Mouse (Mus musculus) left cerebral cortex, adult 11 months (tissue): ENCODE measurements around the gene Ubp1.

ENCODE experiments used
- DNase-seq: peaks from one replicate; pipeline ENCODE4 v3.0.0; 2022; ENCODE audit warnings: low spot score

The Ubp1 gene

DNA sequence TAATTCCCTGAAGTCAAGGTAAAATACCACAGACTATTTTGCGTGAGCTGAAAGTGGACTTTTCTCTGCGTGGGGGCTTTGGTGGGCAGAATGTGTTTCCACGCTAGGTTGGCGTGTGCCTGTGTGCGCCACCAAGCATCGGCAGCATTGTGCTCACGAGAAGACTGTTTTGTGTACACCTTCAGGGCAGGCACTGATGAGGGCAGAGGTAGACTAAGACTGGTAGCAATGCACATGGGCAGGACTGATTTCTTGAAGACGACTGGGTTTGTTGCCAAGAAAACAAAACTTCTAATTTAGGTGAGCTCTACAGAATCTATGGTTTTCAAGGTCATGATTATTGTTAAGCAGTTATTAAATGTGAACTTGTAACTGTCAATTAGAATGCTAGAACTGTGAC lies 38.7 kb downstream of the Ubp1 start:
- DNase-seq: no peak

DNA sequence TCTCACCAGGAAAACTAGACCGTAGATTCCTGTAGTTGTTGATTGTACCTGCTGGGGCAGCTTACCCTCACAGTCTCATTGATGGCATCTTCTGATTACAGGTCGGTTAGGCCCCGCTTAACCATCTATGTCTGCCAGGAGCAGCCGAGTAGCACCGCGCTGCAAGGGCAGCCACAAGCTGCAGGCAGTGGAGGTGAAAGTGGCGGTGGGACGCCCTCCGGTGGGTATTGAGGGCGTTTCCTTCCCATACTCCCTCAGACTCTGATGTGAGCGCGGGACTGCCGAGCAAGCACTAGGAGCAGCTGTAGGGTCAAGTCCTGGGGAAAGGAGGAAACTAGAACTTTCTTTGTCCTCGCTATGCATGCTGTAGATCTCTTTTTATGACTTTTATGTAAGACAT lies 39.3 kb downstream of the Ubp1 start:
- no peak for DNase-seq

DNA sequence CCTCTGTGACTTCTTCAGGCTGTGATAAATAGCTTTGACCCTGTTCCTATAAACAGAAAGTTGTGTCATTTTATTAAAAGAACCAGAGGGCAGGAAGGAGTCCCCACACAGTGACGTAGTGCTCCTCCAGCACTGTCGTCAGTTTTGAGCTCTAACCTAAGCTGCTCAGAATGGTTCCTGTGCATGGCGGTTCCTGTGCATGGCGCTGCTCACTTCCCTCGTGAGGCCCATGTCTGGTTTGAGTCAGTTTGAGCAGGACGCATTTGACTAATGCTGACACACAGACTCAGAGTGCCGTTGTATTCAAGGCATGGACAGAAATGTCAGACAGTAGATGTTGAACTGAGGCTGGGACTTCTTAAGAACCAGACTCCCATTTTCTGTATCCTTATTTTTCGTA lies 40.9 kb downstream of the Ubp1 start:
- no peak for DNase-seq

DNA sequence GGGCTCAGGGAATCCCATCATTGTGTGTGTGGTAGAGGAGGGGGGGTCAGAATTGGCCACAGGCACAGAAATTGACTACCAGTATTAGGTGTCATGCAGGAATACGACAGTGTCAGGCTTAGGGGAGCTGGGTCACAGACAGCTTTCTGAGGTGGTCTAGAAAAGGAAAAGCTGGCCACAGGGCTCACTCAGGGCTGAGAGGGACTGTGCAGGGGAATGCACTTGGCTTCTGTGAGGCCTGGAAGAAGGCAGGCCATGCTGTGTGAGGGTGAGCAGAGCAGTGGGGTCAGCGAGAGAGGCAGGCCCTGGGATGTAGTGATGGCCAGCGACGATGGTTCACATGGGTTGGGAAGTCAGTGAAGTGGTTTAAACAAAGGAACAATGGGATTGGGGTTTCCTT lies 43.1 kb downstream of the Ubp1 start:
- DNase-seq: no peak

DNA sequence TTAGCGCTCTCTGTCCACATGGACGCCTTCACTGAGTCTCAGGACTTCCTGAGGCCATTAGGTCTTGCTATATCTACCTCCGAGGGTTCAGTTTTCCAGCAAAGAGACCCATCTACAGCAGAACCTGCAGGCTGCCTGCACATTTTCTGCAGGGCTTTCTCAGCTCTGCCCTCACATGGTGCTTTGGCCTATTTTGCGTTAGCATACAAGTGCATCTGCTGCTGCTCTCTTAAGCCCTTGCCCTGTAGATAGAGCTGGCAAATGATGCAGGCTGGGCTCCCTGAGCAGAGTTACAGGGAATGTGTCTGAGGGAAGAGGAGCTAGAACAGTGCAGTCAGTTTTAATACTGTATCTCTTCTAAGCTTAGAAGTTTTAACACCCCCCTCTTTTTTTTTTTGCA lies 44.2 kb downstream of the Ubp1 start:
- DNase-seq: no peak

DNA sequence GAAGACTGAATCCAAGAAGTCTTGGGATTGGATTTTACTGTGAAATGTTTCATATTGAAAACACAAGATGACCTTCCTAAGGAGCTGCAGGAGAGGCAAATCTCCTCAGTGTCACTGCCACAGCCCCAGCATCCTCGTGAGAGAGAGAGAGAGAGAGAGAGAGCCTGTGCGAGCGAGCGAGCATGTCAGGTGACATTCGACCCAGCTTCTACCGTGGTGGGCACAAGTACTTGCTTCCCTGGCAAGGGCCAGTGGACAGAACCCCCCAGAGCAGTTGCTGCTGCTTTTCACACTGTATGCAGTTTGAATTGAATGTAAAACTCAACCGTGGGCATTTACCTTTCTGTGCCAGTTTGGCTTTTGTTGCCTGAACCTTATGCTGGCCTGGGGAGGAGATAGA lies 44.7 kb downstream of the Ubp1 start:
- no peak for DNase-seq

DNA sequence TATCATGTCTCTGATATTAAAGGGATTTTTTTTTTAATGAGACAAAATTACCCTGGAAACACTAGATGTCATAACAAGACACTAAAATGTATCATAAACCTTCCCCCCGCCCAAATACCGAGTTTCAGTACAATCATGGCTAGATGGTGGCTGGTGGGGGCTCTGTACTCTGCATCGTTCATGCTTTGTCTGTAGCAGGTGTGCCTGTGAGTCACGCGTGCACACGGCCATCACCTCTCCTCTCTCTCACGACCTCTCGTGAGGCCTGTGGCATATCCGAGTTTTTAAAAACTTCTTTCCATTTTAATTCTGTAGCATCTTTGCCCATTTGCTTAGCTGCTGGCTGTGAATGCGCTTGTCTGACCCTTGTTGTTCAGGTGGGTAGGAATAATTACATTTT lies 45.5 kb downstream of the Ubp1 start:
- no peak for DNase-seq

DNA sequence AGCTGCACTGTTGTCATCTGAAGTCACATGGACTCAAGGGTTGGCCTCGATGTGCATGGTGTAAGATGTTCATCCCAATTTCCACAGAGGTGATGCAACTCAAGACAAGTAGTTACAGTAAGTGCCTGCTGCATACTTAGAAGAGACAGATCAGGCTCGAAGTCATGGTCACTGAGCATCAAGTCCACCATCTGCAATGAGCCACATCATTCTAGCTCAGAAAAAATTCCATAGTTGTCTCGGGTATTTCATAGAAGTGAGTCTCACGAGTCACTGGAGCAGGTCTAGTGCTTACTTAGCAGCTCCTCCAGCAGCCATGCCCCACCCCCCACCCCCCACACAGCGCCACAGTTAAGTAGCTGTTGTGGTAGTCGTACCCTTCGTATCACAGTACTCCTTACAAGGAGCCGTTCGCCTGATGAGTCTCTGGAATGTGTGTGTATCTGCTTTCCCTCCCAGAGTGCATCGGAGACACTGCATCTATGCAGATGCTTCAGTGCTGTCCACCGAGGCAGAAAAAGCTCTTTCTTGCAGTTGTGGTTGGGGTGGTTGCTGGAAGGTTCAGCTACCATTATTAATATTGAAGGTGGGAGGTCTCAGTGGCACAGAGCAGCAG lies 46.6 kb downstream of the Ubp1 start:
- no peak for DNase-seq

DNA sequence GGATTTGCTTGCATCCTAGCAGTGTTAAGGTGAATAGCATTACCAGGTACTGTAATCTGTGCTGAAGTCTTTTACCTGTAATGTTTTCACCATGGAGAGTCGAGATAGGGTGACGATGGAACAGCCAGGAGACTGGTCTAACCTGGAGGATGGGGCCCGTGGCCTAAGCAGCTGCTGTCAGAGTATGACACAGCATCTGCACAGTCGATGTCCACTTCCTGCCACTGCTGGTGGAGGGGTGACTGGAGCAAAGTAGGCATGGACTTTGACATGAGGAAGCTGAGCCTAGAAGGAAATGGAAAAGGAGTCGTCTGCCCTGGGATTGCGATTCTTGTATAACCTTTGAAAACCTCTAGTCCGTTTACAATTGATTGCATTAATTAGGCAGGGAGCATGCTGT lies 47.9 kb downstream of the Ubp1 start:
- no peak for DNase-seq

DNA sequence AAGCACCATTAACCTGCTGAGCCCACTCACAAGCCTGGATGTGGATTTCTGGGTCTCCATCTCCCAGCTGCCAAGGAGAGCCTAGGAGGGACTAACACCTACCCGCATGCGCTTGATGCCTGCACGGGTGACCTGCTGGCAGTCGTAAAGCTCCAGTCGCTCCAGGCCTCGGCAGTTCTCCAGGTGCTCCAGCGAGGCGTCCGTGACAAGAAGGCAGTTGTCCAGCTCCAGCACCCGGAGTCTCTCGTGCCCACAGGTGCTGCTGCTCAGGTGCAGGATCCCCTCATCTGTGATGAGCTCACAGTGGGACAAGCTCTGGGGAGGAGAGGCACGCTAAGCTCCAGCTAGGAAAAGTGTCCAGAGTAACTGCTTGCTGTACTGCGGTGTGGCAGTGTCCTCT lies 48.6 kb downstream of the Ubp1 start:
- DNase-seq: no peak

DNA sequence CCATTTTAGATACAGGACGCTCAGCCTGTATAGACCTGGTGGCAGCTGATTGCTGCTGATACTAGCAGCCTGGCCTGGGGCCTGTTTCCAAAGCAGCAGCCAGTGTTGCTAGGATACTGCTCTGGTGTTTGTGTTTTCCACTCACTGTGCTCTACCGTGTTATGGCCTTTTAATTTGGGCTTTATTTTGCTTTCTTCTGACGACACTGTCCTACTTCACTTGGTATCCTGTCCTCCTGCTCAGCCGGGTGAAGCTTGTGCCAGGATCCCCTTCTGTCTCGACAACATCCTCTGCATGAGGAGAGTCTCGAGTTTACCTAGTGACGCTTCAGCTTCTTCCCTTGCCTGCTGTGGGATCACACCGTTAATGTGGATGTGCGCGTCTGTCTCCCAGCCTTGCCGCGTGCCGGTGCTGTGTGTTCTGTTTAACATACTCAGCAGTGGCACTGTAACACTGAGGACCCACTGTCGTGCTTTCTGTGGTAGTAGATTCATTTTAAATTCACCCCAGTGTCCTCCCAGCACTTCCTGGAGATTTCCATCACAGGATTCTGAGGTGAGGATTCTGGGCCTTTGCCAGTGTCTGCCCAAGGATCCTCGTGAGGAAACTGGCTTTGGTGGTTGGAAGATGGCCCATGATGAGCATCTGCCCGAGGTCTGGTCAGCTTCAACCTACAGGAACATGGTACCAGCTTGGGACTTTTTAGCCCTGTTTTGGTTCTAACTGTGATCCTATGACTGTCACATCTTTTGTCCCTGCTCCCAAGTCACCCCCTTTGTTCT lies 50.6 kb downstream of the Ubp1 start:
- no peak for DNase-seq

DNA sequence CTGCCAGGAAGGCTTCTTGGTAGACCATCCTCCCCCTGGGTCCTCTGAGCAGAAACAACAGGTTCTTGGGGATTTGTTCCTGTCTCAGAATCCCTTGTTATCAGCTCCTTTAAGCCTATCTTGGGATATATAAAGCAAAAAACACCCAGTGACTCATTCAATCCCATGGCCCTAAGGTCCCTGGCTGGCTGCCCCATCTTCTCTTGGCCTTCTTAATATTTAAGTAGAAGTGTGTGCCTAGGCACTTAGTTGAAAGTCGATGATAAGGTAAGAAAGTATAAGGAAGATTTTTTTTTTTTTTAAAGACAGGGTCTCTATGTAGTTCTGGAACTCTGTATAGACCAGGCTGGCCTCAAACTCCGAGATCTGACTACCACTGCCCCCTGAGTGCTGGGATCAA lies 51.7 kb downstream of the Ubp1 start:
- no peak for DNase-seq

DNA sequence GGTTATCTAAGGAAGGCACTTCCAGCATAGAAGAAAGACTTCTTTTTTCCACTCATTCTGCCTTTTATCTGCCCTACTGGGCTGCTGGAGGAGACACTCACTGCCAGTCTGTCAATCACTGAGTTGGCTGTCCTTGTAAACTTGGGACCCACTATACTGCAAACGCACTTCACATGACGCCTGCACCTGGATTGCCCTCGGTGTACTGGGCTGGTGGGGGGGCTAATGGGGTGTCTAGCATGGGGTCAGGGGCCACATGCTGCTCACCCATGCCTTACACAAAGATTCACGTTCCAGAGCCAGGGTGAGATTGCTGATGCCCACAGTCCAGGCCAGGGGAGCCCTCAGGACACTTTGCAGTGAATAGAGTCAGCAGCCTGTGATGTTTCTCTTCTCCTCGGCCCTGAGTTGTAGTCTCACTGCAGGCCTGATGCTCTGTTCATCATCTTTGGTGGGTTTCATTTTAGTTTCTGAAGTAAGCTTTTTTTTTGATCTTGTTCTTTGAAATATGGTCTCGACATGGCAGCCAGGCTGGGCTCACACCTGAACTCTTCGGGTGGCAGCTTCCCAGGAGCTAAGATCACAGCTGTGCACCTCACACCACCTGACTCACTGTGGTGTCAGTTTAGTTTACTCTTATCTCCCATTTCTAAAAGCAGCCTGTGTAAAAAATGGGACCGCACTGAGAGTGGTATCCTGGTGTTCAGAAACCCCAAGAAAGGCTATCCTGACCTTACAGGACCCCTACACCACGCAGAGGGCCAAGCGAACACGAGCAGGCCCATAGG lies 52.3 kb downstream of the Ubp1 start:
- no peak for DNase-seq

DNA sequence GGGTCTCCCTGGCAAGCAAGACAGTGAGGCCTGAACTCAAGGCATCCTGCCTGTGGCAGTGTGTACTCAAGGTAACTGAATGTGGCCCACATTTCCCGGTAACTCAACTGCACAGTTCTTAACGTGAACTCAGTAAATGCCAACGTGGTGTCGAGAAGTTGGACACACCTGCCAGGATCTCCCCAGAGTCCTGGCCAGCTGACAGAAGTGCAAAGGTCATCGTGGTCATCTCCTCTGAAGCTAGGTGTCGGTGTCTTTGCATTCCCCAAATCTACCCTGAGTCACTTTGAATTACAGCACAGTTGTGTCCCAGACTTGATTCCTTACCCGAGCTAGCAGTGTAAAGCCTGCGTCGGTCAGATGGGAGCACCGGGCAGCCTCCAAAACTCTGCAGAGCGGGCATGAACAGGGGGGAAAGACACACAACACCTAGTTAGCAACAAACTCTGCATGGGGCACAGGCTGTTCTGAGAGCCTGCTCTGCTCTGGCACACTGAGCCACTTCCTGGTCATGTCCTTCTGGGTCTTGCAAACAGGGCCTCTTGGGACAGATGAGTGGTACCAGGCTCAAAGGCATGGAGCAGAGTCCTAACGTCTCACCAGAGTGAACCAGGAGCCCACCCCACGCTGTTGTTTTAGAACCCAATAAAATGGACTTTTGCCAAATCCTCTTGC lies 54.3 kb downstream of the Ubp1 start:
- DNase-seq: no peak

DNA sequence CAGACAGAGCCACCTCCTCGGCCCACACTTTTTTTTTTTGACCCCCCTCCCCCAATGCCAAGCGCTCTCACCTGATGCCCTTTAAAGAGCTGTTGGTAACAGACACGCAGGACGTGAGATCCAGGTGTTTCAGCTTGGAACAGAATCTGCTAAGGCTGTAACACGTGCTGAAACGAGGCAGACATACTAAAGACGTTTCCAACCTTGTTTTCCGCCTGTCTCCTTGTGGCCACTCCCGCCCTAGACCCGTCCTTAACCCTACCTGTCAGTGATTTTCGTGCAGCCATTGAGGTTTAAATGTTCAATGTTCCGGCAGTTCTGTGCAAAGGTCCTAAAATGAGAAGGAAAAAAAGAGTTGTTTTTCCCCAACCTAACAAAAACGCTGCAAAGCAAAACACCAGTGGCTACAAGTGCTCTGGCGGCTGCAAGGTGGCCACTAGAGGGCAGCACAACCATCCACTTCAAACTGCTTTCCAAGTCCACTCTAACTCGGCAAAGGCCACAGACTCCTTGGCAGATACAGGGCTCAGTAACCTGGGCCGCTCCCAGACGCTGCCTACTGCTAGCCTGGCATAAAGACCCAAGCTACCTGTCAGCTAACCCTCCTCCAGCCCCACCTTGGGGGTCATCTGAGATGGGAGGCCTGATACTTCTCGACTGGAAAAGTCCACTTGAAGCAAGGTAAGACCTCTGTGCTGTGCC lies 60.0 kb downstream of the Ubp1 start:
- DNase-seq: peak; percentile 56

DNA sequence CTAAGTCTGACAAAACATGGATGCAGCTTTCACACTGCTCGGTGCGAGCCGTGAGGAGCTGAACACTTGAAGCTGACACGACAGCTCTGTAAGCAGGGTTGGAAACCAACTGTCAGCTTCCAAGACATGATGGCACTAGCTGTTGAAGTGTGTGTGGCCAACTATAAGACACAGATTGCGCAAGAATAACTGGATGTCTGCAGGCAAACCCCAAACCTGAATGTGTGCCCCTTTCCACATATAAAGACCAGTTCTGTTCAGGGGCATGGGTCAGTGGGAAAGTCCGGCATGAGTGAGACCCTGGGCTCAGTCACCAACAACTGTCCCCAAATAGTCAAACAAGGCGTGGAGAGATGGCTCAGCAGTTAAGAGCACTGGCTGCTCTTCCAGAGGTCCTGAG lies 62.1 kb downstream of the Ubp1 start:
- DNase-seq: no peak

DNA sequence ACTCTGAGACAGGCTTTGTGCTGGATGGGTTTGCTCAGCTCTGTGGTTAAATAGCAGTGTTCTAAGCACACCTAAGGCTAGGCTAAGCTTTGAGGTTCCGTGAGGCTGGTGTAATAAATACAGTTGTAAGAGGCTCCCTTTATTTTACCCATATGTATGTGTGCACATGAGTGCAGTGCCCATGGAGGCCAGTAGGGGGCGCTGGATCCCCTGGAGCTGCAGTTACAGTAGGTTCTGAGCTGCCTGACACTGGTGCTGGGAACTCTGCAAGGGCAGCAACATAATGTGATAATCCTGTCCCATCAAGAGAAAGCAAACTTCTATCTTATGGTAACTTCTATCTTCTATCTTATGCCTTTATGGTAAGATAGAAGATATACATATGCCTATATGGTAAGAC lies 67.6 kb downstream of the Ubp1 start:
- DNase-seq: no peak

DNA sequence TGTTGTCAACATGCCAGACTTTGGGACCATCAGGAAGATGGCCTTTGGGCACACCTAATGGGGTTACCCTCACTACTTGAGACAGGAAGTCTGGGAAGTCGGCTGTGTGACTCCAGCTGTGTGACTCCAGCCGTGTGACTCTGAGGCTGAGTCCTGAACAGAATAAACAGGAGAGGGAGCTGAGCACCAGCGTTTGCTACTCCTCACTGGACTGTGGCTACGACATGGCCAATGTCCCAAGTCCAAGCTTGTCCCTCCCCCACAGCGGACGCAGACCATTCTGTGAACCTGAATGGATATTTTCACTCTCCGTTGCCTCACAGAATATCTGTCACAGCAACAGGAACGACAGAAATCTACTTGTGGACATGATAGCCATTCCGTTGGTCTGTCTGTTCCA lies 76.1 kb downstream of the Ubp1 start:
- no peak for DNase-seq

DNA sequence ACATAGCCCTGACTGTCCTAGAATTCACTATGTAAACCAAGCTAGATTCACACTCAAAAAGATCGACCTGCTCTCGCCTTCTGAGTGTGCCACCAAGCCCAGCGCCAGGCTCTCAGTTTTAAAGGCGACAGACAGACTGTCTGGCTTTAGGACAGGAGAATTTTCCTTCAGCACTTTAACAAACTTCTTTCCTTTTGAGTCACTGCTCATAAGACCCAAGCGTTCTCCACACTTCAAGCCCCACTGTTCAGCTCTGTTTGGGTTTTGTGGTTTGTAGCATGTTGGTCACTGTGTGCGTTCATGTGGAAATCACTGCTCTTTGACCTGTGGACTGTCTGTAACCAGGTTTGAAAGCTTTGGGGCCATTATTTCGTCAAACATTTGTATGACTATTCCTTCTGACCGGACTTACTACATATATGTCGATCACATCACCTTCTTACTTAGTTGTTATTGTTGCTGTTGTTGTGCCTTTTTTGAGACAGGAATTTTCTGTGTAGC lies 77.2 kb downstream of the Ubp1 start:
- DNase-seq: no peak

DNA sequence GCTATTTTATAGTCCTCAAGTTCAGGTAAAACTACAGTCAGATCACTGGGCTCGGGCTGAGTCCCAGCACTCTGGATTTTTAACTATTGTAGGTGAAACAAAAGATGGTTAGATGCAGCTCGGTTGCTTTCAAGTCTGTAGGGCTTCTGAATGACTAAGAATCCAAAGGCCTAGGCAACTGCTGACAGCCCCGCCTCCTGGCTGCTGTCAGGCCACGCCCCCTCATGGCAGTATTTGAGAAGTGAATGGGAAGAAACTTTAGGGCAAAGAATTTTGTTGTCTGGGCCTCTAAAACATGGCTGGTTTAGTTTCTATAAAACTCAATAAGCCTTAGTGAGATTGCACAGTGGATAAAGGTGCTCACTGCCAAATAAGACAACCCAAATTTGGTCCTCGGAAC lies 78.8 kb downstream of the Ubp1 start:
- DNase-seq: no peak

DNA sequence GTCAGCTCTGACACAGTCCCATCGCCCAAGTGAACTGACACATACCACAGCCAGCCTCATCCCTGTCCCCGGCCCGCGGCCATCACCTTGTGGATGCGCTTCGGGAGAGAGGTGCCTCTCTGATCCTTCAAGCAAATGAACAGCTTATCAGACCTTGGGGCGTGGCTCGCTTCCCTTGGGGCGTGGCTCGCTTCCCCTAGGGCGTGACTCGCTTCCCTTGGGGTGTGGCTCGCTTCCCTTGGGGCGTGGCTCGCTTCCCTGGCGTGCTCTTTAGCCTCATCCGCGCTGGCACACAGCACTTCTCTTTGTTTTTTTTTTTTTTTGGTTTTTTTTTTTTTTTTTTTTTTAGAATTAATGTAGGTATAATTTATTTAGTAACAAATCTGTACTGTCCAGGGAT lies 80.5 kb downstream of the Ubp1 start:
- DNase-seq: no peak

DNA sequence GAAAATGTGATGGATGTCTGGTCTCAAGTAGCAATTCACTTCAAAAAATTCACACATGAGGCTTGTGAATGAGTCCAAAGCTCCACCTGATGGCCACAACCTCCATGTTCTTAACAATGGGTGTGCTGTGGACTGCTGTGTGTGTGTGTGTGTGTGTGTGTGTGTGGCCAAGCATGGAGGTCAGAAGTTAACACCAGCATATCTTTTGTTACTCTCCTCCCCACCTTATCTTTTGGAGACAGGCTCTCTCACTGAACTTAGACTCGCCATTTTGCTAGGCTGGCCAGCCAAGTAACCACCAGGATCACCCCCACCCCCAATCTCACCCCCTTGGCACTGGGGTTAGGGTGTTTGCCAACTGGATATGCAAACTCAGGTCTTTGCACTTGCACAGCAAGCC lies 83.3 kb downstream of the Ubp1 start:
- no peak for DNase-seq
